Mouse (Mus musculus) urinary bladder, adult 18-20 months (tissue): Measurements from ENCODE around the gene Cfap61.

Source experiments
- DNase-seq, 2 experiments: peaks; one replicate each; pipeline ENCODE4 v3.0.0; 2022; ENCODE audit warnings: low spot score in 2 of 2, mixed read lengths in 2 of 2

The Cfap61 gene

DNA sequence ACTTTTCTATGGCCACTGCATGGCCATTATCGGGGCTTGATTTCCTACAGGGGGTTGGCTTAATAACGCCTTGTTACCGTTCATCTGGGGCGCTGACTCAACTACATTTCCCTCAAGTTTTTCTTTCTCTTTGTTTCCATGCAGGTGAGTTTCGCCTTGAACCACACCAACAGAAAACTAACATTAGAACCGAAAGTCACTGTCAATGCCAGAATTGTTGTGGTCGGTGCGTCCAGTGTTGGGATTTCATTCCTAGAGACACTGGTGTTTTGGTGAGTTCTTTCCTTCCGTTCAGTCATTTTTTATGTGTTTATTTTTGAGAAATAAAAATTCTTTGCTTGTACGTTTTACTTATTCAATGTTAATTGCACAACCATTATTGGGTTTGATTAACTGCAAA lies 142.5 kb downstream of the Cfap61 start:
- DNase-seq, result no peak

DNA sequence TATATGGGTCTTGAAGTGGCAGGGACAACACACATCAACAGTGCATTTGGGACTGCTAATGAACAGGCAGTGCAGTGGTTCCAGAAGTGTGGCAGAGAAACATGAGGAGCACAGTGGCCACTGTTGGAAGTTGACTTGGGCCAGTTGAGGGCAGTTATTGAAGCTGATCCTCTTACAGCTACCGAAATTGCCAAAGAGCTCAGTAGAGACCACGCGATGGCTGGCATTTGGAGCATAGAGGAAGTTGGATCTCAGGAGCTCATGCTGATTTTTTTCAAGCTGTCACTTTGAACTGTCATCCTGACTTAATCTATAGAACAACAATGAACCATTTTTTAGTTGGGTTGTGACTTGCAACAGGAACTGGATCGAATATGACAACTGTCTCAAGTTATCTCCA lies 145.7 kb downstream of the Cfap61 start:
- no peak for DNase-seq

DNA sequence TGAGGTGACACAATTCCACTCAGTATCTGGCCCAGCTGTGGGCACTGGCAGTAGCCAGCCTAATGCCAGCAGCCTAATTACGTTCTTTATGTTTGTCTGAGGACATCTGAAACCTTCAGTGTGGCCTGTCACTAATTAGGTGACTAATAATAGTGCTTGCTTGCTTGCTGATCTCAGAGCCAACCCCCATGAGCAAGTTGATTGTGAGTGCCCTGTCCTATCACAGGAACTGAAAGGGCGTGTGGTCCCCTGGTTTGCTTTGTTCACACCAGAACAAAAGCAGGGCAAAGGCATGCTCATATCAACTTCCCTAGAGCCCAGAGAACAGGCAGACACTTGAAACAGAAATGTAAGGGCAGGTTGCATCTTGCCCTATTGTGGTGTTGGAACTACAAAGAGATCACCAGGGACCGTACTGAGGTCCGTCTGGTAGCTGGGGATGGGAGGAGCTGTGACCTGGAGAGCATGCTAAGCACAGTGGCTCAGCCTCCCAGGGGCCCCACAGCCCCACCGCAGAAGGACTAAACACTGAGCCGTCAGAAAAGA lies 148.8 kb downstream of the Cfap61 start:
- no peak for DNase-seq

DNA sequence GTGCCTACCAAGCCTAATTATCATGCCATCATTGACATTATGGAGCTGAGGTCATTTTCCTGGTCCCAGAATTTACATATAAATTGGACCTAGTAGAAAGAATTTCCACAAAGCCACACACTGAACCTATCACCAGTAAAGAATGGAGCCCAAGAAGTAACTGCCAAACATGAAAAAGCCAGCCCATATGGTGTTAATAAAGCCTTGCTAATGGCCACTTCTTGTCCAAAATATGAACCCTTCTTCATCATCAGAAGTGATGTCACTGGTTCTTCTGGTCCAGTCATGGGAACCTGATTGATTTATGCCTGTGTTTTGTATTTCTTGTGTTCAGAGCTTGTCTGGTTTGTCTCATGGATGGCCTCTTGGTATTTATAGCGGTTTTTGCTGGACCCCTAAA lies 152.8 kb downstream of the Cfap61 start:
- no peak for DNase-seq

DNA sequence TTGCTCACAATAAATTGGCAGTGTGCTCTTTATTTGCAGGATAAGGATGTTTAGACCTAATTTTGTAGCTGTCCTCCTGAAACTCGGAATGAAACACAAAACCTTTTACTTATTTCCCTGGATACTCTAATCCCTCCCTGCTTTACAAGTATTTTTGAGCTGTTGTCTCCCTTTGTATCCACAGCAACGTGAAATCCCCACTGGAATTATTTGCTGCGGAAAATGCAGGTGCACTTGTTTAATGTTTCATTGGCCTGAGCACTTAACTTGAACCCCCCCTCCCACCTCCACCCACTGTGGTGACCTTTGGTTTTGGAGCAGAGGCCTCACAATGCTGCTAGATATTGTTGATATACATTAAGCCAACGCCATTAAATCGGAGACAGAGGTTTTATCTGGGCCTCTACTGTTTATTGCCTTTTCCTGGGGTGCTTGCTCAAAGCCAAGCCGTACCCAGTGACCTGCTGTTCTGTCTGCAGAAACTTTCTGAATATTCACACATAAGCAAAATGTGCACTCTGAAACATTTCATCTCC lies 154.6 kb downstream of the Cfap61 start:
- no peak for DNase-seq

DNA sequence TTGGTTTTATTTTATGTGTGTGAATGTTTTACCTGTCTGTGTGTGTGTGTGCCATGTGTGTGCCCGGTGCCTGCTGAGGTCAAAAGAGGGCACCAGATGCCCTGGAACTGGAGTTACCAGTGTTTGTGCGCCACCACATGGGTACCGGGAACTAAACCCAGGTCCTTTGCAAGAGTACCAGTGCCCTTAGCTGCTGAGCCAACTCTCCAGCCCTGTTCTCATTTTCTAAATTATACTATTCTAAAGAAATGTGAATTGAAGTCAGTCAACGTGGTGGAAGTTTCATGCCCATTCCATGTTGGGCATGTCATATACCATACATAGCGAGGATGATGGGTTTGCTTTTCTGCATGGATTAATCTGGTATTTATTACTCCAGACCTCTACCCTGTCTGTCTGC lies 162.9 kb downstream of the Cfap61 start:
- no peak for DNase-seq

DNA sequence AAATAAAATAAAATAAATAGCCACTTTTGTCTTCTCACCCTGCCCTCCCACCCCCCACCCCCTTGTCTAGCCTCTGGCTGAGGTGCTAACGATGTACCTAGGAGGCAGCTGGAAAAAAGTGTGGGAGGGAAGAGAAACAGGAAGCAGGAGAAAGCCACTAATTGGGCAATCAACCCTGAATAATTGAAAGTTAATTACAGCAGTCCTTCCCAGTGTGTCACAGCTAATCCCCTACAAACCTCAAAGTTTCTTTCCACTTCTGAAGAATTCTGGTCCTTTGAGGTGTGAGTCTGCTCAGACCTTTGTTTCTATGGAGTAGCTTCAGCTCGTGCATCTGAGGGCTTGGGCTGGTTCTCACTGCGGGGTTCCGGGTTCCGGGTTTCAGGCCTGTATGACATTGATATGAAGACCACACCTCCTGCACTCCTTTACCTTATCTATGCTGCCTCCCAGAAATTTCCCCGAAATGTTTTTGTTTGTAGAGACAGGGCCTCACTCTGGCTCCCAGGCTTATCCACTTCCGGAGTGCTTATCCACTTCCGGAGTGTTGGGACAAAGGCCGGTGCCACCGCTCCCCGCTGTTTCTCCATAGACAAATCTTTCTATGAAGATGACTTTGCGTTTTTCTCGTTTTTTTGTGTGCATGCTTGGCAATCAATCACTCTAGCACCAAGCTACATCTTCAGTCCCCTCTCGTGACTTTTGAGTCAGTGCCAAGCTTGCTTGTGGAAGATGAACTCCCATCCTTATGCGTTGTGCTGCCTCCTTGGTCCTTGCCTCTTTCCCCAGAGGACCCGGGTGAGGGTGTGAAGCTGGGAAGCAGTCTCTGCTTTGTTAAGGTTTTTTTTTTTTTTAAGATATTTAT lies 164.5 kb downstream of the Cfap61 start:
- no peak for DNase-seq

DNA sequence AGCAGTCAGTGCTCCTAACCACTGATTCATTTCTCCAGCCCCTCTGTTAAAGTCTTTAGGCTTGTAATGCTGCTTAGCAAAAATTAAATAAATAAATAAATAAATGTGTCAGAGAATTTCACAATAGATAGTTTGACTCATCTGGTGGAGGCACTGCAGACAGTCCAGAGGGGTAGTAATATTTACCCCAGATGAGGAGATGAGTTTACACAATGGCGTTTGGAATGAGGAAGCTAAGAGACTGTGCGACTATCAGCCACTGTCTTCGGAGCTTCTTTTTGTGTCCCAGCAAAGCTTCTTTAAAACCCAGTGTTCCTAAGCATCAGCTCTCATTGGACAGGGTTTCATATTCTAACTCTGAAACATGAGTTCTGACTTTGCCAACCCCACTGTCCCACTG lies 165.3 kb downstream of the Cfap61 start:
- DNase-seq, result no peak

DNA sequence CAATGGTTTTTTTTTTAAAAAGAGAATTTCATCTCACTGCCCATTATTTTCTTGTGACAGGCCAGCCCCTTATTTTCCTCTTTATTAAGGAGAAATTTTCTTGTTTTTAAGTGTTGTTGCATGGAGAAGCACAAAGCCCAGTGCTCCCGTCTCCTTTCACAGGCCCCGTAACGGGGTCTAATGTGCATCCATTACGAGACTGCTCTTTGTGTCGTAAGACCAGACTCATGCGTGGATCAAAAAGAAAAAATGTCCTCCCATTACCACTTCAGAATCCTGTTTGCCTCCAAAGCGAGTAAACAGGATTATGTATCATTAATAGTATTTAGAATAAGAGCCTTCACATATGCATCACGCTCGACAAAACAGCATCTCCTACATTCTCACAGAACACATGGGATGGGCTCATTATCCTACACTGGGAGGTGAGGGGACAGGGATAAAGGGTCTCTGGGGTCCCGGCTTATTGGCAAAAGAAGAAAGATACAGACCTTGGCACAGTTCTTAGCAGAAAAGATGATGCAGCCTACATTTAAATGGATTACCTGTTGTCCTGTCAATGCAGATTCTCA lies 166.0 kb downstream of the Cfap61 start:
- DNase-seq, result no peak

DNA sequence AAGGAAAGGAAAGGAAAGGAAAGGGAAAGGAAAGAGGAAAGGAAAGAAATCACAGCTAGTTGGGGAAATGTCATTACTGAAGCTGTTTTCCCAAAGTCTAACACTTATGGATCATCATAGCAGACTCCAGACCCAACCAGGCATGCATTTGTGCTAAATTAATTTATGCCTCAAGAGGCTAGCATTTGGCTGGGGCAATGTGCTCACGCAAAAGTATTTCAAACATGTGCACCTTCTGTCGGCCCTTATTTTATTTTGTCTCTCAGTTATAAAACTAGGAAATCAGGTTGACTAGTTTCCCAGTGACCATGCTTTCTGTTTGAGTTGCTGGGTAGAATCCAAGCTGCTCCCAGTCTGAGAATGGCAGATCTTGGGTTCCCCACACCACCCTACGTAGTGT lies 168.0 kb downstream of the Cfap61 start:
- DNase-seq, result no peak

DNA sequence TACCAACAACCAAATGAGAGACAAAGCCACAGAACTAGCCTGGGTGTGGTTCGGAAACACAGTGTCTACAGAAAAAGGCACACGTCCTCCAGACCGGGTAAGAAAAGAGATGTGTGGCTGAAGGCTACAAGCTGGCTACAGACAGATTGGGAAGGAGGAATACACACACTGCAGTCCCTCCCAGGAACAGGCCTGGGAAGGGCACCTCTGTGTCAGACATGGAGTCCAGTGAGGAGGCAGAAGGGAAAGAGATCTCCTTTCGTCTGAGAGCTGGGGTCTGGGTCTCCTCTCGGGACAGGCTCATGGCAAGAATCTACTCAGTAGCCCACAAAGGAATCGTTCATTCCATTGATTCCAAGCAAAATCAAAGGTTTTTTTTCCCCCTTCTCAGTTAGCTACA lies 170.8 kb downstream of the Cfap61 start:
- no peak for DNase-seq

DNA sequence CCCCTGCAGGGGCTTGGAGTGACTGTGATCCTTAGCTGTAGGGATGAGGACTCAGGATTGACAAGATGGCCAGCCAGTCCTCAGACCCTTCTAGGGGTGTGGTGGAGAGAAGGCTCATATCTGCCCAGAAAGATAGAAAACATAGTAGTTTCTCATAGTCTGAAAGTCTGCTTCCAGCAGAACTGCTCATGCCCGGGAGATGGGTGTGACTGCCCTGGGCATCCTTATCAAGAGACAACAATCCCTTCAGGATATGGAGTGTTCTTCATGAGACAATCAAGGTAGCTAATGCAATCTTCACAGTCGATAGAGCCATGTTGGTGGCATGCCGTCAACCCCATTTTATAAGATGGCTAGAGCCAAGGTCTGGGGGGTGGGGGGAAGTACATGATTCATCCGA lies 173.4 kb downstream of the Cfap61 start:
- DNase-seq, result no peak

DNA sequence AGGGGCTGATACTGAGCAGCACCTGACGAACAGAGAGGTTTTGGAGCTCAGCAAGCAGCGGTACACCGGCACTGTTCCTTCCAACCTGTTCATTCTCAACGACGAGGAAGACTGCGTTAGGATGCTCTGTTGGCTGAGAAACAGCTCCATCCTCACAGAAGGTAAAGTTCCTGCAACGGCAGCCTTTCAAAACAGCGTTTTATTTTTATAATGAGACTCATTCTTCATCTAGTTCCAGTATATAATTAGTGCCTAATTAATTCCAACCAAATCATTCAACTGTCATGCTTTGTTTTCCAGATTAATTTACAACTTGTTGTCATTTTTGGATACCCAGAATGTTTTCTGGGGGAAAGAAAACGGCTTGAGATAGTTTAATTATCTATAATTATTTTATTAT lies 175.3 kb downstream of the Cfap61 start:
- no peak for DNase-seq

DNA sequence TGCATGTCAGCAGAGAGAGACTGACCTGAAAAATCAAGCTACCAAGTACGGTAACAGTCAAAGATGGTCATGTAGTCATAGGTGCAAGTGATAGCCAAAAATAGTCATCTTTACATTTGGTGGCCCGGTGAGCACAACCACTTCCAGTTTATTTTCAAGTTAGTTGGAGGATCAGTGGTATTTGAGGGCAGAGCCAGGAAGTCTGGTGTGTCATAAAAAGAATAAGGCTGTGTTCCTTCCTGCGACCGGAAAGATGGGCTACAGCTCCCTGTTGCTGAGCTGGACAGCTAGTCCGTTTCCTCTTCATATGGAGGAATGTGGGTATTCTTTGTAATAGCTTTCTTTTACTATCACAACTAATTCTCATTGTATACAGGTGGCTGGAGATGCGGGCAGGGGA lies 181.7 kb downstream of the Cfap61 start:
- DNase-seq, result no peak

DNA sequence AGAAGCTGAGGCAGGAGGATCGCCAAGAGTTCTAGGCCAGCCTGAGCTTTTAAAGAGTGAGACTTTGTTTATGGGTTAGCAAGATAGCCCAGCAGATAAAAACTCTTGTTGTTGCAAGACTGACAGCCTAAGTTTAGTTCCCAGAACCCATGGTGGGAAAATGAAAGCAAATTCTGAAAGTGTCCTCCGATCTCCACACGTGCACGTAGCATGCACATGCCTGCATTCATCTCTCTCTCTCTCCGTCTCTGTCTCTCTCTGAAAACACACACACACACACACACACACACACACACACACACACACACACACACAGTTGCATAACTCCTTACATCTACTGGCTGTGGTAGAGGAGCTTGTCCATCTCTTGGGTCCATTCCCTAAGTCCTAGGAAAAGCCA lies 182.1 kb downstream of the Cfap61 start:
- DNase-seq, result no peak

DNA sequence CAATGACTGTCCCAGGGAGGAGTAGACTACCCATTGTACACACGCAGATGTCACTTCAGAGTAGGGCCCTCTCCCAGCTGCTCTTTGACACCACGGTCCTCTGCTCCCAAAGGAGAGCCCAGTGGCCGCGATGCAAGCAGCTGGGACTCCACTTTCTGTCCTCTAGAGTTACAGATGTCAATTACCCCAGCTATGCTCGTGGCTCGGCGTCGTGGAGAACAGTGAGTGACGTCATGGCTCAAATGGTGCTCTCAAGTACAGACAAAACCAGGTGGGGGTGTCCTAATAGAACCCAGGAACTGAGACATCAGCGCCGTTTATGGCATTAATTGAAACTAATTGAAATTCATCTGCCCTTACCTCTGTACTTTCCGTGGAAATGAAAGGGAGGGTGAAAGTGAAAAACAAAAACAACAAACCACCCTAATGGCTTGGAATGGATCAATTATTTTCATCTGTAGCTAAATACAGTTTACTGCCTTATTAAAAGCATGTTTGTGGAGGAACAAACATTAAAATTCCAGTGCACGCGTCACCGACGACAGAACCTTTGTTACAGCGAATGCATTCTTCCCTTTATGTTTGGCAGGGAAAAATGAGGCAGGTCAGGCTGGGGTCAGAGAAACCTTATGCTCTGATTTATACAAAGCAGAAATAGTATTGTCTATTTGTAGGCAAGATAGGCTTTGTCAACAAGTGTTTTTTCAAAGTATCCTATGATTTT lies 182.8 kb downstream of the Cfap61 start:
- DNase-seq, result no peak

DNA sequence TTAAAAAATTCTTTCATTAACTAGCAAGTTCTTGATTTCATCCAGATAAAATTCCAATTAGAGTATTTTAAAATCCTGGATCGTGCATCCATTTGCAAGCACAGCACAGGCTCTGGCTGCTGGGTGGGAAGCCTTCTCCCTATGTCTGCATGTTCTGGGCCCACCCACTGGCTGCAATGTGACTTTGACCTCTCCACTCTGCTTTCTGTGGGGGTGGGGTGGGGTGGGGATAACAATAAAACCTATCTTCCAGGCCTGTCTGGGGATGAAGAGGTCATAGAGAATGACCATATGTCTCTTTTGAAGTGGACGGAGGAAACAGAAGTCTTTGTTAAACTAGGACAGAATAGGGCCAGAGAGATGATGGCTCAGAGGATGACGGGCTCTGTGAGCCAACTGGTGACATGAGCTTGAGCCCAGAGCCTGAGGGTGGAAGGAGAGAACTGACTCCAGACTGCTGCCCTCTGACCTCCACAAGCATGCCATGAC lies 183.4 kb downstream of the Cfap61 start:
- no peak for DNase-seq

DNA sequence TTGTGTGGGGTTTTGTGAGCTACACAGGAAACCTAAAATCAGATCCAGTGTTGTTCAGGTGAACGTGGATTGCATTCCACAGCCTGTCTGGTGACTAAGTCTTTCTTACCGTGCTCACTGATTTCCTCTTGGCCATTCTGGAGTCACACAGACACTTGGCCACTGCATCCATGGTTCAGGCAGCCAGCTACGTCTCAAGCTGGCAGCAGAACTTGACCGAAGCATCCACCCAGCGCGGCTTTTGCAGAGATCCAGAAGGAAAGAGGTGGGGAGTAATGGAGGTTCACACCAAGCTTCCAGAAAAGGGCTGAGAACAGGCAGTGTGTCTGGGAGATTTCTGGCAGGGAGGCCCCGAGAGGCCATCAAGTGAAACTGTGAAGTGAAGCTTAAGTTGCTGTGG lies 187.0 kb downstream of the Cfap61 start:
- DNase-seq, result no peak

DNA sequence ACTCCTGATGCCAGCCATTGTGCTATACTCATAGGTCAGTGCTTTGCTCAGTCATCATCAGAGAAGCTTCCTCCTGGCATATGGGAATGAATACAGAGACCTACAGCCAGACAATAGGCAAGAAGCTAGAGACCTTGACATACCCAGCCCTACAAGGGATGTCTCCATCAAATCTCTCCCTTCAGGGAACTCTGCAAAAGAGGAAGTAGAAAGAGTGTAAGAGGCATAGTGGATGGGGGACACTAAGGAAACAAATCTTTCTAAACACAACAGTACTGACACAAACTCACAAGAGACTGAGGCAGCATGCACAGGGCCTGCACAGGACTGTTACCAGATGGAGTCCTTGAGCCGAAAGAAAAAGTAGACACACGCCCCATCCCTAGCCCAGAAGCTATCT lies 190.5 kb downstream of the Cfap61 start:
- DNase-seq, result no peak

DNA sequence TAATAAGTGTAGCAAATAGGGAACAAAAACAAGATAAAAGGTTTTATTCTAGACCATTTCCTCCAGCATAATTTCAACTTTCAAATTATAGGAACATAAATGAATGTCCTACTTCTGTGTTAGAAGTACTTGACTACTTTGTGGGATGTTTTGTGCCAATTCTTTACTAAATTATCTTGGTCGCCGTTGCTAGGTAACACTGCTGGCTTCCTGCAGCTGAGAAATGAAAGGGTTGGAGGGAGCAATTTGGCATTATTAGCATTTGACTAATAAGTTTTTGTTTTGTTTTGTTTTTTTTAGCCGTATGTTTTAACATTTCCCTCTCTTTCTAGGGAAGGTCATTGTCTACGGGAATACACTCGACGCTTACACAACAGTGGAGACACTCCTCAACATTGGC lies 194.0 kb downstream of the Cfap61 start:
- no peak for DNase-seq

DNA sequence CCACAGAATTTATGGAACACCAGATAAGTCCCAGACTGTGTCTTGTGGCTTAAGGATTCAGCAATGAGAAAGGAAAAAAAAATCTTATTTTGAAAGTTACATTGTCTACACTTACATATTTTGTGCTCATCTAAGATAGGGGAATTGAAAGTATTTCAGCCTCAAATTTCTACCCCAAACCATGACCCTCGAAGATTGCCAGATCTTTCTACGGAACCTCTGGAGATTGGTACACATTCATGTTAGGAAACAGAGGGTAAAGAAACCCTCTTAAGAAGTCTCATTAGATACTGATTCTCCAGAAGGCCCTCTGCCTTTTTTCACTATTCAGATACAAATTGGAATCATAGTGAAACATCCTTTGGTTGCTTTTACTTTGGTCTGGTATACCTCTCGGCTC lies 195.9 kb downstream of the Cfap61 start:
- no peak for DNase-seq

DNA sequence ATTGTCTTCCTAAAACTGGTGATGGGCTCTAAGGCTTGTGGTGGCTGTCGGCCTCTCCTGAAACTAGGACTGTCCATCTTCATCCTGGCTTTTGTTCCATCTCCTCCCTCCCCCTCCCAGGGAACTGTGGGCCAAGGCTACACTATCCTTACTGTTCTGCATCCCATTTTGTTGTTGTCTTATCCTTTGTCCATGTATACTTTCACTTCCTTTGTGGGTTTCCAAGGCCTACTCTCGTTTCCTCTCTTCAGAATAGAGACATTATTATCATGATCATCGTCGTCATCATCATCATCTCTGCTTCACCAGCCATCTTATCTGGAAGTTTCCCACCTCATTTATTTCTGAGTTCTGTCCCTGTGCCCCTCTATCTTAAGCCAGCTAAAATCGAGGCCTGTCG lies 199.7 kb downstream of the Cfap61 start:
- no peak for DNase-seq
